Mouse (Mus musculus) midbrain, embryonic 16.5 days (tissue): ENCODE data around the gene Yeats2. TPM values are rescaled to one million over a fixed set of nuclear protein-coding genes. Genes with fewer than 3 reads are reported as not detected.

Source experiments
- polyA plus RNA-seq: library from polyadenylated mRNA; unstranded; fragments of >200 nt; fragmentation: Nextera tagmentation; extraction: Ambion mirVana; gene quantifications from 2 replicates; pipeline ENCODE4 v1.2.1, GENCODE M21; 2015

Gene Yeats2
- polyA plus RNA-seq, 1 experiment from 2014 or later = 18.6 TPM

Other genes starting within 250 kb of the Yeats2 start
- gene Klhl6, start 158.0 kb upstream of the Yeats2 start, polyA plus RNA-seq = 3.8 and 4.5 TPM in 2 replicates
- 48.3 and 55.1 TPM in 2 replicates for gene Klhl24, start 43.5 kb upstream of the Yeats2 start, polyA plus RNA-seq
- 5.4 and 6.3 TPM in 2 replicates for gene Map6d1, start 100.3 kb downstream of the Yeats2 start, polyA plus RNA-seq
- gene Parl, start 161.3 kb downstream of the Yeats2 start, polyA plus RNA-seq = 76.3 and 81.9 TPM in 2 replicates
- gene Cyp2ab1, start 184.3 kb downstream of the Yeats2 start, polyA plus RNA-seq = not detected in 2 replicates